Mouse (Mus musculus) CH12.LX (cell line): ENCODE data around the gene Ubtd2. TPM values are rescaled to one million over a fixed set of nuclear protein-coding genes. Genes with fewer than 3 reads are reported as not detected.

Experiments
- DNase-seq: peaks from one replicate; pipeline ENCODE4 v3.0.0-alpha.2; 2013; ENCODE audit errors: extremely low read depth
- H3K27ac ChIP-seq: 2 replicates; pipeline ENCODE4 v1.5.1; 2012; ENCODE audit warnings: low read depth, mild to moderate bottlenecking, control low read depth, moderate library complexity; ENCODE audit not compliant: insufficient read depth
- H3K27me3 ChIP-seq: replicated peaks from 2 replicates; pipeline ENCODE3; 2012; ENCODE audit warnings: inconsistent platforms
- H3K36me3 ChIP-seq, 2 experiments: replicated peaks in 1 of 2; 2 replicates each; pipeline versions ENCODE3 to v1.6.1; 2012; ENCODE audit warnings: inconsistent platforms in 1 of 2, low read length in 1 of 2, mild to moderate bottlenecking in 1 of 2, mixed read lengths in 1 of 2, moderate library complexity in 1 of 2; ENCODE audit not compliant: control insufficient read depth in 1 of 2, insufficient read depth in 1 of 2
- H3K4me1 ChIP-seq, 2 experiments: 2 replicates each; pipeline ENCODE4 v1.6.1; 2012; ENCODE audit warnings: inconsistent platforms in 1 of 2, moderate library complexity in 1 of 2; ENCODE audit not compliant: insufficient read depth in 2 of 2, control insufficient read depth in 1 of 2
- H3K4me2 ChIP-seq: 2 replicates; pipeline ENCODE4 v1.6.1; 2012; ENCODE audit warnings: low read depth, mild to moderate bottlenecking, control low read depth; ENCODE audit not compliant: poor library complexity, insufficient read depth, severe bottlenecking
- H3K4me3 ChIP-seq, 3 experiments: fragments of 150-350 bp in 1 of 3; sonication (generic) in 1 of 3; replicated peaks in 1 of 3; 2 replicates each; pipeline versions ENCODE3 to v1.5.1; 2011 to 2012; ENCODE audit warnings: low read depth in 2 of 3, low read length in 2 of 3, mild to moderate bottlenecking in 2 of 3, moderate library complexity in 2 of 3, control low read depth in 1 of 3, improper control_type of control experiment in 1 of 3, inconsistent platforms in 1 of 3, mixed read lengths in 1 of 3; ENCODE audit not compliant: poor library complexity in 1 of 3
- H3K79me2 ChIP-seq: replicated peaks from 2 replicates; pipeline ENCODE4 v1.6.1; 2012; ENCODE audit warnings: mild to moderate bottlenecking, moderate library complexity; ENCODE audit not compliant: control insufficient read depth, poor library complexity, insufficient read depth, severe bottlenecking; ENCODE audit errors: extremely low read depth
- H3K9ac ChIP-seq: 2 replicates; pipeline ENCODE4 v1.6.1; 2012; ENCODE audit warnings: low read depth, mild to moderate bottlenecking, control low read depth, moderate library complexity; ENCODE audit not compliant: insufficient read depth
- H3K9me3 ChIP-seq: replicated peaks from 2 replicates; pipeline ENCODE3; 2012; ENCODE audit warnings: low read length, inconsistent platforms, mixed read lengths
- CHD2 ChIP-seq: IDR thresholded peaks from 2 replicates; pipeline ENCODE4 v1.6.1; 2011; ENCODE audit warnings: low read length, improper control_type of control experiment
- CTCF ChIP-seq, 2 experiments: IDR thresholded peaks in 1 of 2; conservative IDR thresholded peaks in 1 of 2; 2 replicates each; pipeline ENCODE4 v1.5.1; 2011 to 2012; ENCODE audit warnings: low read depth in 2 of 2, low read length in 2 of 2, improper control_type of control experiment in 1 of 2, inconsistent platforms in 1 of 2, mild to moderate bottlenecking in 1 of 2, moderate library complexity in 1 of 2
- E2F4 ChIP-seq: IDR thresholded peaks from 2 replicates; pipeline ENCODE4 v1.6.1; 2011; ENCODE audit warnings: low read depth, low read length, improper control_type of control experiment; ENCODE audit not compliant: insufficient replicate concordance
- ELF1 ChIP-seq: IDR thresholded peaks from 2 replicates; pipeline ENCODE4 v1.6.1; 2014; ENCODE audit warnings: low read depth, mild to moderate bottlenecking, inconsistent platforms, low read length, improper control_type of control experiment
- EP300 ChIP-seq: IDR thresholded peaks from 2 replicates; pipeline ENCODE4 v1.6.1; 2011; ENCODE audit warnings: low read length, improper control_type of control experiment
- KAT2A ChIP-seq: IDR thresholded peaks from 2 replicates; pipeline ENCODE4 v1.6.1; 2012; ENCODE audit warnings: low read length, improper control_type of control experiment, inconsistent platforms; ENCODE audit not compliant: insufficient replicate concordance
- MAX ChIP-seq: IDR thresholded peaks from 2 replicates; pipeline ENCODE4 v1.6.1; 2011; ENCODE audit warnings: low read length, improper control_type of control experiment
- MEF2A ChIP-seq: IDR thresholded peaks from 2 replicates; pipeline ENCODE4 v1.6.1; 2014; ENCODE audit warnings: low read depth, mild to moderate bottlenecking, inconsistent platforms, low read length, improper control_type of control experiment, borderline replicate concordance
- MXI1 ChIP-seq: IDR thresholded peaks from 2 replicates; pipeline ENCODE4 v1.6.1; 2011; ENCODE audit warnings: mild to moderate bottlenecking, low read depth, low read length, improper control_type of control experiment
- NELFE ChIP-seq: IDR thresholded peaks from 2 replicates; pipeline ENCODE4 v1.6.1; 2011; ENCODE audit warnings: low read depth, low read length, improper control_type of control experiment
- PAX5 ChIP-seq: IDR thresholded peaks from 2 replicates; pipeline ENCODE4 v1.6.1; 2012; ENCODE audit warnings: low read length, inconsistent platforms, mixed read lengths
- POLR2A ChIP-seq: IDR thresholded peaks from 2 replicates; pipeline ENCODE4 v1.6.1; 2011; ENCODE audit warnings: low read depth, mild to moderate bottlenecking, improper control_type of control experiment, low read length
- POLR2AphosphoS2 ChIP-seq: IDR thresholded peaks from 2 replicates; pipeline ENCODE4 v1.6.1; 2011; ENCODE audit warnings: low read depth, low read length, improper control_type of control experiment
- RAD21 ChIP-seq: IDR thresholded peaks from 2 replicates; pipeline ENCODE4 v1.6.1; 2011; ENCODE audit warnings: low read depth, mild to moderate bottlenecking, low read length, improper control_type of control experiment, moderate library complexity
- SIN3A ChIP-seq: IDR thresholded peaks from 2 replicates; pipeline ENCODE4 v1.6.1; 2012; ENCODE audit warnings: low read length, improper control_type of control experiment, inconsistent platforms
- SMC3 ChIP-seq: IDR thresholded peaks from 2 replicates; pipeline ENCODE4 v1.6.1; 2011; ENCODE audit warnings: low read depth, low read length, improper control_type of control experiment
- USF2 ChIP-seq: conservative IDR thresholded peaks from 2 replicates; pipeline ENCODE4 v1.6.1; 2011; ENCODE audit warnings: low read depth, low read length, improper control_type of control experiment
- ZC3H11A ChIP-seq: IDR thresholded peaks from 2 replicates; pipeline ENCODE4 v1.6.1; 2012; ENCODE audit warnings: low read depth, mild to moderate bottlenecking, inconsistent platforms, low read length, improper control_type of control experiment
- ZKSCAN1 ChIP-seq: IDR thresholded peaks from 2 replicates; pipeline ENCODE4 v1.6.1; 2012; ENCODE audit warnings: low read depth, inconsistent platforms, low read length, improper control_type of control experiment, borderline replicate concordance
- ZMIZ1 ChIP-seq: IDR thresholded peaks from 2 replicates; pipeline ENCODE4 v1.6.1; 2012; ENCODE audit warnings: low read depth, mild to moderate bottlenecking, inconsistent platforms, low read length, improper control_type of control experiment
- ZNF384 ChIP-seq: IDR thresholded peaks from 2 replicates; pipeline ENCODE4 v1.6.1; 2012; ENCODE audit warnings: low read depth, low read length, improper control_type of control experiment, inconsistent platforms
- dilution Hi-C: fragments of 300-500 bp; cut with MboI; formaldehyde crosslinking; loops from 2 replicates; pipeline ENCODE4 v1.14.3; 2020; ENCODE audit warnings: low sequenced_read_pairs; ENCODE audit not compliant: extremely low pct_unique_long_range_greater_than_20kb, extremely low pct_ligation_motif_present
- in situ Hi-C: fragments of 300-500 bp; cut with MboI; formaldehyde crosslinking; loops from 3 replicates; pipeline ENCODE4 v1.14.3; 2019; ENCODE audit warnings: low sequenced_read_pairs, low pct_ligation_motif_present, low pct_unique_long_range_greater_than_20kb, mixed read lengths
- polyA plus RNA-seq: library from polyadenylated mRNA; unstranded; fragments of >175 nt; gene quantifications from 2 replicates; pipeline ENCODE4 v1.2.1, GENCODE M21; 2012; ENCODE audit warnings: low read depth; ENCODE audit not compliant: insufficient read length
- total RNA-seq, 2 experiments: library from RNA; depleted of rRNA; stranded (reverse); fragments of 300-350 nt in 1 of 2; fragments of >200 nt in 1 of 2; gene quantifications; 2 replicates each; pipeline ENCODE4 v1.2.3; 2012 to 2014

Gene Ubtd2
- total and polyA plus RNA-seq, 3 experiments: 10.3 to 18.2 (median 17.8) TPM

- no peak for TF ChIP-seq SIN3A
Observed at GRCm38 (mm10) chr11:32444266-32444665, 10.9 kb upstream of the Ubtd2 start (continued).

GRCm38 (mm10) chr11:32445135-32445534 lies 10.0 kb upstream of the Ubtd2 start:
- dilution Hi-C loops: no loop called here
- Histone ChIP-seq H3K4me3 (no peak overlapping the region), H3K27ac (no peak overlapping the region), H3K4me2 (no peak overlapping the region), H3K27me3 (no peaks in the 10 kb centered on the region), H3K9me3 (no peaks in the 10 kb centered on the region), H3K9ac (no peak overlapping the region), H3K36me3 (no peaks in the 10 kb centered on the region), H3K79me2 (no peaks in the 10 kb centered on the region), H3K4me1 (peaks cover 2 to 8% of the 10 kb centered on the region in 2 experiments; a peak in 3 of 4 replicates)
- no peak for DNase-seq
- in situ Hi-C loops: no loop called here
- TF ChIP-seq PAX5 (no peak), CTCF (conservative IDR thresholded peaks at IDR 0.05 in 1 of 2, IDR thresholded peaks at IDR 0.05 in 1 of 2; ENCODE audit: low read depth in 2 of 2, low read length in 2 of 2) (peak in 1 of 2 experiments; percentile 36; a peak in 2 of 4 replicates), CHD2 (no peak), MEF2A (no peak), USF2 (no peak), ZNF384 (peak; percentile 70), MAX (no peak), EP300 (no peak)

GRCm38 (mm10) chr11:32445637-32446226 lies 9.4 kb upstream of the Ubtd2 start:
- DNase-seq: no peak
- H3K4me1 ChIP-seq: peaks cover 2 to 8% of the 10 kb centered on the region in 2 experiments; a peak in 3 of 4 replicates
- in situ Hi-C loops: no loop called here
- no peaks in the 10 kb centered on the region for H3K9me3 ChIP-seq
- no peak; the same call in 1 of the 2 replicates for TF ChIP-seq RAD21
- no peak for TF ChIP-seq PAX5
- no peak for TF ChIP-seq ELF1
- TF ChIP-seq ZC3H11A: no peak
- no peak for TF ChIP-seq KAT2A
- TF ChIP-seq E2F4: no peak
- TF ChIP-seq ZMIZ1: no peak
- no peak for TF ChIP-seq POLR2A
- no peak for TF ChIP-seq MXI1
- no peak for TF ChIP-seq SMC3
- TF ChIP-seq POLR2AphosphoS2: no peak
- no peak for TF ChIP-seq EP300
- no peak for TF ChIP-seq MEF2A
- TF ChIP-seq NELFE: no peak
- no peak for TF ChIP-seq ZKSCAN1
- TF ChIP-seq USF2: no peak
- TF ChIP-seq, all 38 proteins: peak for 0
- Histone ChIP-seq H3K27ac (no peak overlapping the region), H3K9ac (no peak overlapping the region), H3K79me2 (no peaks in the 10 kb centered on the region), H3K4me3 (no peak overlapping the region), H3K27me3 (peaks cover 2% of the 10 kb centered on the region), H3K36me3 (no peaks in the 10 kb centered on the region), H3K4me2 (no peak overlapping the region)
- dilution Hi-C loops: no loop called here
